Mouse (Mus musculus) intestine, embryonic 16.5 days (tissue): Measurements from ENCODE around the gene Rtn2. TPM values are rescaled to one million over a fixed set of nuclear protein-coding genes. Genes with fewer than 3 reads are reported as not detected.

Source experiments
- ATAC-seq: fragments of 200-750 bp; cut with Nextera tagmentation; 2 replicates; pipeline ENCODE4 v1.8.0; 2017; ENCODE audit warnings: moderate TSS enrichment, moderate library complexity
- H3K27ac ChIP-seq: fragments of 300-500 bp; sonication (generic); 2 replicates; pipeline ENCODE4 v1.5.1; 2014; ENCODE audit warnings: mild to moderate bottlenecking, low read length
- H3K27me3 ChIP-seq: fragments of 300-500 bp; sonication (generic); replicated peaks from 2 replicates; pipeline ENCODE4 v1.6.1; 2014; ENCODE audit warnings: low read length, control low read depth, mixed read lengths; ENCODE audit not compliant: control insufficient read depth, insufficient read depth
- H3K36me3 ChIP-seq: fragments of 300-500 bp; sonication (generic); 2 replicates; pipeline ENCODE4 v1.6.1; 2014; ENCODE audit warnings: low read length, control low read depth; ENCODE audit not compliant: control insufficient read depth, insufficient read depth
- H3K4me1 ChIP-seq: fragments of 300-500 bp; sonication (generic); 2 replicates; pipeline ENCODE4 v1.6.1; 2014; ENCODE audit warnings: low read length, control low read depth, mixed read lengths; ENCODE audit not compliant: control insufficient read depth, insufficient read depth
- H3K4me2 ChIP-seq: fragments of 300-500 bp; sonication (generic); 2 replicates; pipeline ENCODE4 v1.6.1; 2014; ENCODE audit warnings: low read depth, low read length, control low read depth
- H3K4me3 ChIP-seq: fragments of 300-500 bp; sonication (generic); 2 replicates; pipeline ENCODE4 v1.5.1; 2014; ENCODE audit warnings: mild to moderate bottlenecking, low read length
- H3K9ac ChIP-seq: fragments of 300-500 bp; sonication (generic); 2 replicates; pipeline ENCODE4 v1.6.1; 2014; ENCODE audit warnings: low read depth, low read length
- H3K9me3 ChIP-seq: fragments of 300-500 bp; sonication (generic); 2 replicates; pipeline ENCODE4 v1.6.1; 2016; ENCODE audit warnings: low read length, control low read depth; ENCODE audit not compliant: control insufficient read depth
- WGBS: fragments of 180-500 bp; shearing (Covaris S2); extraction: QIAGEN DNeasy Blood & Tissue Kit; methylation state at CpG from one replicate; pipeline ENCODE4 v1.1.7; 2014; 5-methylcytosine and 5-hydroxymethylcytosine counted together
- polyA plus RNA-seq: library from polyadenylated mRNA; unstranded; fragments of >200 nt; fragmentation: Nextera tagmentation; extraction: Ambion mirVana; gene quantifications from 2 replicates; pipeline ENCODE4 v1.2.1, GENCODE M21; 2015

Gene Rtn2
- polyA plus RNA-seq, 1 experiment from 2014 or later, result 10.3 TPM

GRCm38 (mm10) chr7:19309278-19309883 is 27.0 kb downstream of the Rtn2 start:
- H3K4me2 ChIP-seq, result peak overlapping the region; percentile 99
- H3K27me3 ChIP-seq, result peaks cover 27% of the 10 kb centered on the region
- H3K4me3 ChIP-seq, result peak overlapping the region; percentile 61
- ATAC-seq, result no peak
- peaks cover 19% of the 10 kb centered on the region for H3K4me1 ChIP-seq
- under 1% methylated on average over 48 of the region's 48 CpGs for WGBS
- no peaks in the 10 kb centered on the region for H3K9me3 ChIP-seq
- no peak overlapping the region for H3K27ac ChIP-seq
- no peaks in the 10 kb centered on the region for H3K36me3 ChIP-seq
- H3K9ac ChIP-seq, result peak overlapping the region; percentile 60

DNA sequence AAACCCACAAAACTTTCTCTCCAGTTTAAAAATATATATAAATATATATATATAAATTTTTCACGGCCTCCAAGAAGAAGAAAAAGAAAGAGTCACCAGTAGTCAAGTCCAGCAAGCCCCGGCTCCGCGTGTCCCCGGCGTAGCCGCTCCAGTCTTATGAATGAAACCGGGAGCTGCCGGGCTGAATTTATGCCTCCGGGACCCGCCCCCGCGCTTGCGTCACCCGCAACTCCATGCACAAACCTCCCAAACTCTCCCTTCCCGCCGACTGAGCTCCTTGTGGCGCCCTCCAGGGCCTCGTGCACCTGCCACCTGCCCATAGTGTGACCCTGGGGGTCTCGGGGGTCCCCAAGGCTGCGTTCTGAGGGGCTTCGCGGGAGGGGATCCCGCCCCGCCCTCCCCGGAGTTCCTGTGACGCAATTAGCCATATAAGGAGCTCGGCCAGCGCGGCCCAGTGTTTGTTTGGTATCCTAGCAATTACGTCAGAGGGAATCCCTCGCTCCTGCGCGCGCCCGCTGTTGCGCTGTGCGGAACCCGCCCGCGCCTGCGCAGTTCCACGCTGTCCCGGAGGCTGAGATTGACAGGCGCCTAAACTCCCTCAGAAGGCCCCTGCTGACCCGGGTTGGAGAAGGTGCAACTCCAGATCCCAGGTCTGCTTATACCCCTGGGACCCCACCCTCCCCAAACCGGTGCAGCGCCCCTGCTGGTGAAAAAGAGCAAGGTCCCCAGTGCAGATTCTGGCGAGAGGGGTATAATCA is 27.6 kb downstream of the Rtn2 start, which contains the start of gene Fosb:
Gene Fosb (minus strand): TSS at position 168 of the 758 bp plus-strand sequence.
- under 1% methylated on average over 49 of the region's 49 CpGs for WGBS
- H3K27ac ChIP-seq, result no peak within 1 kb of the TSS
- peak within 1 kb of the TSS; percentile 99 for H3K4me2 ChIP-seq
- ATAC-seq, result peak; percentile 87
- H3K4me3 ChIP-seq, result peak within 1 kb of the TSS; percentile 61
- peaks cover 21% of the 10 kb centered on the region for H3K27me3 ChIP-seq
- no peaks in the 10 kb centered on the region for H3K36me3 ChIP-seq
- no peaks in the 10 kb centered on the region for H3K9me3 ChIP-seq
- peaks cover 15% of the 10 kb centered on the region for H3K4me1 ChIP-seq
- H3K9ac ChIP-seq, result peak within 1 kb of the TSS; percentile 69

GRCm38 (mm10) chr7:19311991-19312390 is 29.6 kb downstream of the Rtn2 start:
- Histone ChIP-seq H3K9me3 (no peaks in the 10 kb centered on the region), H3K27me3 (peaks cover 4% of the 10 kb centered on the region; the same call in 1 of the 2 replicates), H3K4me3 (no peak overlapping the region), H3K4me1 (peaks cover 12% of the 10 kb centered on the region), H3K4me2 (no peak overlapping the region), H3K27ac (no peak overlapping the region), H3K36me3 (no peaks in the 10 kb centered on the region), H3K9ac (no peak overlapping the region)
- WGBS, result 30% methylated on average over 4 of the region's 4 CpGs
- no peak for ATAC-seq

DNA sequence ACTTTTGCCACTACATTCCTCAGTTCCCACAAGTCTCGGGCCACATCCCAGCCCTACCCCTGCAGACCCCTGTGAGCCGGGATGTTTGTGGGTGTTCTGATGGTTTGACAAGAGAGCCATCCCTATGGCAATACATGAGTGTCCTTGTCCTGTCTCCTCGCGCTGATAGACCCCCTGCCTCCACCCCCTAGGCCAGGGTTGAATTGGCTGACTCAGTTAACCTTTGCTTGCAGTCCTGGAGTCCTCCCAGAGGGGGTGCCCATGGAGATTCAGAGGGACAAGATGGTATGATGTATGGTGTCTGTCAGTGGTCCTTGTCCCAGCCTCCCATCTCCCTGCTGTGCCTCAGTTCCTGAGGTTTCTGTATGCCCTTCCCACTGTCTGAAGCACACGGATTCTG is 31.6 kb downstream of the Rtn2 start:
- Histone ChIP-seq H3K4me3 (no peak overlapping the region), H3K27ac (no peak overlapping the region), H3K9ac (no peak overlapping the region), H3K4me1 (peaks cover 8% of the 10 kb centered on the region), H3K9me3 (no peaks in the 10 kb centered on the region), H3K36me3 (no peaks in the 10 kb centered on the region), H3K27me3 (no peaks in the 10 kb centered on the region), H3K4me2 (no peak overlapping the region)
- no peak for ATAC-seq
- WGBS, result 38% methylated on average over 5 of the region's 5 CpGs

DNA sequence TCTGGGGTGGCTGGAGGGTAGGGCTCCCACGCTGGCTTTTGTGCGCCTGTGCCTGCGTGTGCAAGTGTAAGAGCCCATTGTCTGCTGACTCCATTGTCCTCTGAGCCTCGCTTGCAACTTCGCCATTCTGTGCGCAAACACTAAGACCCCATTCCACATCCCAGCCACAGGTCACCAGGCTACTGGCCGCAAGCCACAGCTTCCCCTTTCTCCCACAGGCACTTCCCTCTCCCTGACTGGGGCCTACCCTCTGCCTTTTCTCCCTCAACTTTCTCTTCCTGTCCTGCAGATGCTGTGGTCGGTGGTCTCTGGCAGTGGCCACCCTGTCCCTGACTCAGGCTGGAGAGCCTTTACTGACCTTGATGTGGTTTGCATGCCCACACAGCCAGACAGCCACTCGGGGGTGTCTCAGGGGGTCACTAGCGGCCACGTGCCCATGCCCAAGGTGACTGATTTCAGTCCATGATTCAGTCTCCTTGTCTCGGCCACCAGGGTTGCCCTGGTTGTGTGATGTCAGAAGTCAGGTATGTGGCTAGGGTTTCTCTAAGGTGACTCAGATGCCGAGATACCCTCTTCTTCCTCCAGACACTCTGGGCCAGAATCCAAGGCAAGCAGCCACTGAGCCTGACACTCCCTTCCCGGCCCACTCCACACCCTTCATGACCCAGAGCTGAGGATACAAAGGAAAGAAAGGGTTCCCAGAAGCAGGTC is 34.2 kb downstream of the Rtn2 start:
- Histone ChIP-seq H3K27me3 (peaks cover 4% of the 10 kb centered on the region; the same call in 1 of the 2 replicates), H3K4me2 (no peak overlapping the region), H3K36me3 (no peaks in the 10 kb centered on the region), H3K4me3 (no peak overlapping the region), H3K9me3 (no peaks in the 10 kb centered on the region), H3K4me1 (peaks cover 9% of the 10 kb centered on the region; the same call in 1 of the 2 replicates), H3K9ac (no peak overlapping the region), H3K27ac (no peak overlapping the region)
- no peak for ATAC-seq
- 64% methylated on average over 14 of the region's 14 CpGs for WGBS

GRCm38 (mm10) chr7:19318201-19318600 is 35.8 kb downstream of the Rtn2 start:
- Histone ChIP-seq H3K9ac (no peak overlapping the region), H3K27me3 (peaks cover 8% of the 10 kb centered on the region; the same call in 1 of the 2 replicates), H3K36me3 (no peaks in the 10 kb centered on the region), H3K4me2 (no peak overlapping the region), H3K27ac (no peak overlapping the region), H3K4me3 (no peak overlapping the region), H3K4me1 (peaks cover 9% of the 10 kb centered on the region; the same call in 1 of the 2 replicates), H3K9me3 (no peaks in the 10 kb centered on the region)
- WGBS, result 61% methylated on average over 2 of the region's 2 CpGs
- ATAC-seq, result no peak

GRCm38 (mm10) chr7:19318676-19319075 is 36.3 kb downstream of the Rtn2 start:
- Histone ChIP-seq H3K9me3 (no peaks in the 10 kb centered on the region), H3K27me3 (peaks cover 8% of the 10 kb centered on the region; the same call in 1 of the 2 replicates), H3K4me3 (no peak overlapping the region), H3K36me3 (no peaks in the 10 kb centered on the region), H3K9ac (no peak overlapping the region), H3K4me1 (peaks cover 9% of the 10 kb centered on the region; the same call in 1 of the 2 replicates), H3K4me2 (no peak overlapping the region), H3K27ac (no peak overlapping the region)
- ATAC-seq, result no peak
- WGBS, result 72% methylated on average over 7 of the region's 7 CpGs

DNA sequence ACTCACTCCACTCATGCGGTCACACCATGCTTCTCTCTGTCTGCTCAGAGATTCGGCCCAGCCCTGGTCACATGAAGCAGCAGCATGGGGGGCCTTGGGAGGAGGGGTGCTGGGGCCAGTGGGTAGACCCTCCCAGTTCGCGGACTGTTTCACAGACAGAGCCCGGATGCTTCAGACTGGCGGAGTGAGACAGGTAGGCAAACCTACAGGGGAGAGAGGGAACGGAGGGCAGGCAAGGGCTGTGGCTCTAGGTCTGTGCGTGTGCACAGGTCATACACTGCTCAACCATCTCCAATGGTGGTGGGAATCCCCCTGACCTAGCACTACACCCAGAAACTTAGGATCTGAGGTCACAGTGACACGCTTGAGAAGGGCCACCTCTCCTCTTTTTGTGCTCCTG is 37.0 kb downstream of the Rtn2 start:
- peaks cover 9% of the 10 kb centered on the region; the same call in 1 of the 2 replicates for H3K4me1 ChIP-seq
- H3K9me3 ChIP-seq, result no peaks in the 10 kb centered on the region
- peaks cover 8% of the 10 kb centered on the region; the same call in 1 of the 2 replicates for H3K27me3 ChIP-seq
- peak overlapping the region; percentile 53 for H3K4me3 ChIP-seq
- peak overlapping the region; percentile 62 for H3K9ac ChIP-seq
- H3K36me3 ChIP-seq, result no peaks in the 10 kb centered on the region
- ATAC-seq, result peak; percentile 61
- H3K27ac ChIP-seq, result no peak overlapping the region
- WGBS, result 19% methylated on average over 9 of the region's 9 CpGs
- H3K4me2 ChIP-seq, result peak overlapping the region; percentile 90

GRCm38 (mm10) chr7:19319906-19320305 is 37.5 kb downstream of the Rtn2 start:
- Histone ChIP-seq H3K9ac (peak overlapping the region; percentile 62), H3K36me3 (no peaks in the 10 kb centered on the region), H3K9me3 (no peaks in the 10 kb centered on the region), H3K4me2 (peak overlapping the region; percentile 90), H3K27me3 (peaks cover 8% of the 10 kb centered on the region; the same call in 1 of the 2 replicates), H3K4me1 (peaks cover 9% of the 10 kb centered on the region; the same call in 1 of the 2 replicates), H3K4me3 (peak overlapping the region; percentile 53), H3K27ac (no peak overlapping the region)
- WGBS, result 0% methylated on average over 41 of the region's 41 CpGs
- peak; percentile 95 for ATAC-seq
